7 mouse cellular contexts compared by ENCODE assay signal in genomic region chr17:33940206-33940805, GRCm38 (mm10). TPM values are rescaled to one million over a fixed set of nuclear protein-coding genes. Genes with fewer than 3 reads are reported as not detected.
DNase-seq lines count a peak whose midpoint lies in the region; ATAC-seq lines count a peak whose summit lies in the region.

TSS of gene Pfdn6 (minus strand) at chr17:33940343.
TSS of gene Wdr46 (plus strand) at chr17:33940660.

- H3K9me3 ChIP-seq in embryonic facial prominence, embryonic 10.5 days = no peaks in the 10 kb centered on the region
- no peaks in the 10 kb centered on the region for H3K9me3 ChIP-seq in intestine, embryonic 16.5 days (ENCODE audit: control insufficient read depth, low read length)

- peak; percentile 93 for ATAC-seq in intestine, embryonic 16.5 days

- peak within 1 kb of the TSS; percentile 87 for H3K9ac ChIP-seq in intestine, embryonic 16.5 days (ENCODE audit: low read depth, low read length)

- H3K4me3 ChIP-seq in embryonic facial prominence, embryonic 10.5 days = peak within 1 kb of the TSS; percentile 93
- H3K4me3 ChIP-seq in intestine, embryonic 16.5 days (ENCODE audit: low read length) = peak within 1 kb of the TSS; percentile 85

- peak within 1 kb of the TSS; percentile 83 for H3K27ac ChIP-seq in embryonic facial prominence, embryonic 10.5 days (replicated peaks)
- no peak within 1 kb of the TSS; the same call in 1 of the 2 replicates for H3K27ac ChIP-seq in intestine, embryonic 16.5 days (ENCODE audit: low read length)

- H3K27me3 ChIP-seq in embryonic facial prominence, embryonic 10.5 days (replicated peaks; ENCODE audit: low read depth, poor library complexity, severe bottlenecking) = no peaks in the 10 kb centered on the region
- H3K27me3 ChIP-seq in intestine, embryonic 16.5 days (replicated peaks; ENCODE audit: control insufficient read depth, insufficient read depth, low read length) = no peaks in the 10 kb centered on the region

- under 1% methylated on average over 36 of the region's 36 CpGs for WGBS in embryonic facial prominence, embryonic 10.5 days
- whole genome bisulfite sequencing in intestine, embryonic 16.5 days = under 1% methylated on average over 36 of the region's 36 CpGs

- peaks cover 24% of the 10 kb centered on the region for H3K4me1 ChIP-seq in embryonic facial prominence, embryonic 10.5 days
- H3K4me1 ChIP-seq in intestine, embryonic 16.5 days (ENCODE audit: control insufficient read depth, insufficient read depth, low read length) = peaks cover 19% of the 10 kb centered on the region

- intact Hi-C loops in left cerebral cortex, postnatal 25 days (cut with DNase I) = loop anchor here (1.0 kb wide), 2 partner anchors 11 to 15 kb away; partner anchors contain the start of genes B3galt4 and Vps52

- DNase-seq in adrenal gland, postnatal 14 days = peak; percentile 92
- peak; percentile 89 for DNase-seq in embryonic facial prominence, embryonic 10.5 days (ENCODE audit: low spot score)
- DNase-seq in gonadal fat pad, adult 2 months (ENCODE audit: low read depth) = no peak
- DNase-seq in left cerebral cortex, postnatal 25 days (ENCODE audit: low spot score in 2 of 2) = peak; percentile 90 to 95
- peak; percentile 91 for DNase-seq in mesoderm, embryonic 11.5 days (ENCODE audit: low read depth, low spot score)
- DNase-seq in right cerebral cortex, postnatal 36 days (ENCODE audit: low spot score in 2 of 2) = peak; percentile 86 to 89

- peak within 1 kb of the TSS; percentile 92 for H3K4me2 ChIP-seq in intestine, embryonic 16.5 days (ENCODE audit: low read depth, low read length)

- peaks cover 78% of the 10 kb centered on the region for H3K36me3 ChIP-seq in embryonic facial prominence, embryonic 10.5 days (replicated peaks)
- peaks cover 21% of the 10 kb centered on the region for H3K36me3 ChIP-seq in intestine, embryonic 16.5 days (ENCODE audit: control insufficient read depth, insufficient read depth, low read length)

RNA-seq across cellular contexts. Expression of gene Pfdn6, which starts in this region (rescaled TPM):
- 96.2 and 102 TPM in 2 replicates for total RNA-seq in adrenal gland, postnatal 14 days (2021)
- polyA plus RNA-seq in embryonic facial prominence, embryonic 10.5 days (2016; fragmentation: Nextera tagmentation; extraction: Ambion mirVana) = 233 and 235 TPM in 2 replicates
- polyA plus RNA-seq in gonadal fat pad, adult 2 months (2012; rRNA removed) = 24.1 and 37.0 TPM in 2 replicates
- polyA plus RNA-seq in intestine, embryonic 16.5 days (2015; fragmentation: Nextera tagmentation; extraction: Ambion mirVana) = 150 and 167 TPM in 2 replicates
- 100 to 1,000 TPM in 1 of 2 experiments, 10 to 100 TPM in 1; 89.7 to 104 TPM for total RNA-seq in left cerebral cortex, postnatal 25 days (2021)

RNA-seq across cellular contexts. Expression of gene Wdr46, which starts in this region (rescaled TPM):
- 32.9 and 35.7 TPM in 2 replicates for total RNA-seq in adrenal gland, postnatal 14 days (2021)
- polyA plus RNA-seq in embryonic facial prominence, embryonic 10.5 days (2016; fragmentation: Nextera tagmentation; extraction: Ambion mirVana) = 62.1 and 66.0 TPM in 2 replicates
- 14.9 and 18.1 TPM in 2 replicates for polyA plus RNA-seq in gonadal fat pad, adult 2 months (2012; rRNA removed)
- 24.3 and 26.1 TPM in 2 replicates for polyA plus RNA-seq in intestine, embryonic 16.5 days (2015; fragmentation: Nextera tagmentation; extraction: Ambion mirVana)
- 10 to 100 TPM; 11.2 to 12.0 TPM for total RNA-seq in left cerebral cortex, postnatal 25 days (2021)
